Mouse (Mus musculus): Measurements from ENCODE around the gene Anapc16. TPM values are rescaled to one million over a fixed set of nuclear protein-coding genes. Genes with fewer than 3 reads are reported as not detected.

The Anapc16 gene
- total and polyA plus RNA-seq, 3 experiments: 53.7 to 61.5 TPM; not detected in 1

GRCm38 (mm10) chr10:59972999-59973398, 29.9 kb downstream of the Anapc16 start:
- no peak overlapping the region for H3K27ac ChIP-seq (ENCODE audit: control insufficient read depth, low read depth, low read length)
- H3K9me3 ChIP-seq (replicated peaks; ENCODE audit: insufficient read depth, low read length): no peaks in the 10 kb centered on the region
- no peak for DNase-seq (ENCODE audit: low read depth, low spot score)
- peaks cover 14 to 38% of the 10 kb centered on the region in 2 experiments for H3K4me1 ChIP-seq (ENCODE audit: control insufficient read depth in 1 of 2, insufficient read depth in 2 of 2, low read length in 2 of 2)
- no peak for TF ChIP-seq ZKSCAN1 (IDR thresholded peaks at IDR 0.05; ENCODE audit: low read depth, low read length)
- TF ChIP-seq CTCF (IDR thresholded peaks at IDR 0.05 in 2 of 3, conservative IDR thresholded peaks at IDR 0.05 in 1 of 3; ENCODE audit: control insufficient read depth in 1 of 3, insufficient read depth in 1 of 3, low read depth in 2 of 3, low read length in 3 of 3, poor library complexity in 1 of 3, severe bottlenecking in 1 of 3): no peak
- TF ChIP-seq MAFK (IDR thresholded peaks at IDR 0.05; ENCODE audit: borderline replicate concordance, low read depth, low read length): no peak
- no peak for TF ChIP-seq SMC3 (IDR thresholded peaks at IDR 0.05; ENCODE audit: low read depth, low read length)
- TF ChIP-seq ZNF384 (IDR thresholded peaks at IDR 0.05; ENCODE audit: low read depth, low read length): no peak
- TF ChIP-seq USF1 (IDR thresholded peaks at IDR 0.05; ENCODE audit: low read depth, low read length): no peak
- TF ChIP-seq BHLHE40 (IDR thresholded peaks at IDR 0.05; ENCODE audit: borderline replicate concordance, low read depth, low read length): no peak
- no peak for TF ChIP-seq TCF12 (IDR thresholded peaks at IDR 0.05; ENCODE audit: low read depth, low read length)
- TF ChIP-seq MEF2A (IDR thresholded peaks at IDR 0.05; ENCODE audit: extremely low read depth, insufficient replicate concordance, low read depth, low read length, poor library complexity, severe bottlenecking): no peak
- no peak for TF ChIP-seq HCFC1 (IDR thresholded peaks at IDR 0.05; ENCODE audit: low read depth, low read length)
- TF ChIP-seq ZC3H11A (IDR thresholded peaks at IDR 0.05; ENCODE audit: low read depth, low read length): no peak
- TF ChIP-seq UBTF (IDR thresholded peaks at IDR 0.05; ENCODE audit: borderline replicate concordance, insufficient read depth, low read depth, low read length): no peak
- no peak for TF ChIP-seq POLR2AphosphoS5 (IDR thresholded peaks at IDR 0.05; ENCODE audit: borderline replicate concordance, low read depth, low read length)
- no peak for TF ChIP-seq SIN3A (IDR thresholded peaks at IDR 0.05; ENCODE audit: low read length)
- no peak for TF ChIP-seq RCOR1 (IDR thresholded peaks at IDR 0.05; ENCODE audit: low read depth, low read length)
- no peak for TF ChIP-seq ETS1 (IDR thresholded peaks at IDR 0.05; ENCODE audit: low read depth, low read length)
- peaks cover 0 to 2% of the 10 kb centered on the region in 2 experiments; a peak in 1 of 4 replicates for H3K27me3 ChIP-seq (ENCODE audit: control insufficient read depth in 1 of 2, insufficient read depth in 2 of 2, low read length in 2 of 2)
- no peak overlapping the region for H3K9ac ChIP-seq (ENCODE audit: control insufficient read depth, low read depth, low read length, poor library complexity, severe bottlenecking)
- H3K4me3 ChIP-seq (ENCODE audit: control insufficient read depth in 1 of 2, insufficient read depth in 1 of 2, low read depth in 2 of 2, low read length in 2 of 2): no peak overlapping the region
- H3K79me2 ChIP-seq (ENCODE audit: control insufficient read depth, insufficient read depth, low read length, poor library complexity): no peaks in the 10 kb centered on the region
- peaks cover 0 to 17% of the 10 kb centered on the region in 2 experiments; a peak in 2 of 4 replicates for H3K36me3 ChIP-seq (ENCODE audit: control insufficient read depth in 1 of 2, insufficient read depth in 2 of 2, low read length in 2 of 2)

- Histone ChIP-seq H3K36me3 (ENCODE audit: control insufficient read depth in 1 of 2, insufficient read depth in 2 of 2, low read length in 2 of 2) (peaks cover 0 to 15% of the 10 kb centered on the region in 2 experiments; a peak in 2 of 4 replicates), H3K27ac (ENCODE audit: control insufficient read depth, low read depth, low read length) (no peak overlapping the region), H3K79me2 (ENCODE audit: control insufficient read depth, insufficient read depth, low read length, poor library complexity) (no peaks in the 10 kb centered on the region), H3K4me1 (ENCODE audit: control insufficient read depth in 1 of 2, insufficient read depth in 2 of 2, low read length in 2 of 2) (peaks cover 12 to 34% of the 10 kb centered on the region in 2 experiments), H3K4me3 (ENCODE audit: control insufficient read depth in 1 of 2, insufficient read depth in 1 of 2, low read depth in 2 of 2, low read length in 2 of 2) (no peak overlapping the region), H3K9ac (ENCODE audit: control insufficient read depth, low read depth, low read length, poor library complexity, severe bottlenecking) (no peak overlapping the region), H3K27me3 (ENCODE audit: control insufficient read depth in 1 of 2, insufficient read depth in 2 of 2, low read length in 2 of 2) (peaks cover 0 to 2% of the 10 kb centered on the region in 2 experiments; a peak in 1 of 4 replicates), H3K9me3 (replicated peaks; ENCODE audit: insufficient read depth, low read length) (no peaks in the 10 kb centered on the region)
- DNase-seq (ENCODE audit: low read depth, low spot score): no peak
- TF ChIP-seq NELFE (IDR thresholded peaks at IDR 0.05; ENCODE audit: low read depth, low read length): no peak
- TF ChIP-seq POLR2A (IDR thresholded peaks at IDR 0.05; ENCODE audit: control insufficient read depth in 1 of 2, insufficient read depth in 1 of 2, low read depth in 1 of 2, low read length in 2 of 2, poor library complexity in 1 of 2): no peak
- TF ChIP-seq EP300 (IDR thresholded peaks at IDR 0.05; ENCODE audit: low read depth in 1 of 2, low read length in 2 of 2): no peak
- TF ChIP-seq TAL1 (IDR thresholded peaks at IDR 0.05; ENCODE audit: low read length): no peak
- no peak for TF ChIP-seq CHD2 (IDR thresholded peaks at IDR 0.05; ENCODE audit: low read length)
- TF ChIP-seq UBTF (IDR thresholded peaks at IDR 0.05; ENCODE audit: borderline replicate concordance, insufficient read depth, low read depth, low read length): no peak
- TF ChIP-seq NRF1 (IDR thresholded peaks at IDR 0.05; ENCODE audit: insufficient read depth, low read depth, low read length, poor library complexity, severe bottlenecking): no peak
- TF ChIP-seq MYC (IDR thresholded peaks at IDR 0.05; ENCODE audit: low read depth, low read length): no peak
- no peak for TF ChIP-seq ZKSCAN1 (IDR thresholded peaks at IDR 0.05; ENCODE audit: low read depth, low read length)
Observed at GRCm38 (mm10) chr10:59972534-59972933, 30.4 kb downstream of the Anapc16 start.

Data from MEL (cell line).